Mouse (Mus musculus): ENCODE measurements around the gene Spen.
A peak's percentile ranks its signal among the peaks of the same experiment; 100 is the strongest.

The Spen gene

GRCm38 (mm10) chr4:141530979-141531378 lies 7.4 kb downstream of the Spen start:
- no peak for DNase-seq (ENCODE audit: low read depth, low spot score)

GRCm38 (mm10) chr4:141528938-141529337 lies 9.5 kb downstream of the Spen start:
- DNase-seq (ENCODE audit: low read depth, low spot score): no peak

GRCm38 (mm10) chr4:141526936-141527650 lies 11.3 kb downstream of the Spen start:
- no peak for DNase-seq (ENCODE audit: low read depth, low spot score)

- DNase-seq (ENCODE audit: low read depth, low spot score): no peak
Measured at GRCm38 (mm10) chr4:141525940-141526339, 12.5 kb downstream of the Spen start.

GRCm38 (mm10) chr4:141524658-141525057 lies 13.7 kb downstream of the Spen start:
- DNase-seq (ENCODE audit: low read depth, low spot score): no peak

GRCm38 (mm10) chr4:141523128-141523527 lies 15.3 kb downstream of the Spen start:
- DNase-seq (ENCODE audit: low read depth, low spot score): no peak

GRCm38 (mm10) chr4:141518386-141518785 lies 20.0 kb downstream of the Spen start:
- no peak for DNase-seq (ENCODE audit: low read depth, low spot score)

GRCm38 (mm10) chr4:141514179-141514641 lies 24.2 kb downstream of the Spen start:
- DNase-seq (ENCODE audit: low read depth, low spot score): no peak

GRCm38 (mm10) chr4:141512145-141512544 lies 26.3 kb downstream of the Spen start:
- DNase-seq (ENCODE audit: low read depth, low spot score): no peak

- DNase-seq (ENCODE audit: low read depth, low spot score): no peak
Measured at GRCm38 (mm10) chr4:141510457-141510856, 27.9 kb downstream of the Spen start.

GRCm38 (mm10) chr4:141506893-141507292 lies 31.5 kb downstream of the Spen start:
- DNase-seq (ENCODE audit: low read depth, low spot score): no peak

- peak; percentile 54 for DNase-seq (ENCODE audit: low read depth, low spot score)
Measured at GRCm38 (mm10) chr4:141506352-141506751, 32.0 kb downstream of the Spen start.

GRCm38 (mm10) chr4:141505810-141506209 lies 32.6 kb downstream of the Spen start:
- DNase-seq (ENCODE audit: low read depth, low spot score): no peak

- DNase-seq (ENCODE audit: low read depth, low spot score): no peak
Measured at GRCm38 (mm10) chr4:141504471-141504870, 33.9 kb downstream of the Spen start.

GRCm38 (mm10) chr4:141502723-141503122 lies 35.7 kb downstream of the Spen start:
- DNase-seq (ENCODE audit: low read depth, low spot score): no peak

GRCm38 (mm10) chr4:141501058-141501457 lies 37.3 kb downstream of the Spen start:
- no peak for DNase-seq (ENCODE audit: low read depth, low spot score)

- DNase-seq (ENCODE audit: low read depth, low spot score): no peak
Measured at GRCm38 (mm10) chr4:141500637-141501036, 37.8 kb downstream of the Spen start.

GRCm38 (mm10) chr4:141488670-141489069 lies 49.7 kb downstream of the Spen start:
- DNase-seq (ENCODE audit: low read depth, low spot score): no peak

- DNase-seq (ENCODE audit: low read depth, low spot score): no peak
Measured at GRCm38 (mm10) chr4:141487581-141487980, 50.8 kb downstream of the Spen start.

- DNase-seq (ENCODE audit: low read depth, low spot score): no peak
Measured at GRCm38 (mm10) chr4:141484071-141484470, 54.3 kb downstream of the Spen start.

- DNase-seq (ENCODE audit: low read depth, low spot score): no peak
Measured at GRCm38 (mm10) chr4:141479411-141479810, 59.0 kb downstream of the Spen start.

- DNase-seq (ENCODE audit: low read depth, low spot score): no peak
Measured at GRCm38 (mm10) chr4:141478794-141479193, 59.6 kb downstream of the Spen start.

- DNase-seq (ENCODE audit: low read depth, low spot score): no peak
Measured at GRCm38 (mm10) chr4:141478225-141478624, 60.2 kb downstream of the Spen start.

- DNase-seq (ENCODE audit: low read depth, low spot score): no peak
Measured at GRCm38 (mm10) chr4:141477681-141478102, 60.7 kb downstream of the Spen start.
